Mouse (Mus musculus): ENCODE results near the gene Hectd4. TPM values are rescaled to one million over a fixed set of nuclear protein-coding genes. Genes with fewer than 3 reads are reported as not detected.

The Hectd4 gene
- total and polyA plus RNA-seq, 3 experiments: 9.8 to 23.1 (median 22.6) TPM

- Histone ChIP-seq H3K9ac (ENCODE audit: low read depth, low read length) (no peak overlapping the region), H3K4me3 (no peak overlapping the region), H3K27me3 (ENCODE audit: control insufficient read depth, insufficient read depth, low read length) (no peaks in the 10 kb centered on the region), H3K27ac (no peak overlapping the region), H3K36me3 (ENCODE audit: control insufficient read depth, insufficient read depth, low read length) (no peaks in the 10 kb centered on the region), H3K79me2 (replicated peaks; ENCODE audit: control insufficient read depth, insufficient read depth, low read length) (no peaks in the 10 kb centered on the region), H3K4me1 (ENCODE audit: control insufficient read depth, insufficient read depth, low read length) (no peaks in the 10 kb centered on the region)
- DNase-seq: no peak
- no peak for TF ChIP-seq EP300 (IDR thresholded peaks at IDR 0.05; ENCODE audit: insufficient read depth, low read depth, low read length)
- no peak for TF ChIP-seq POLR2A (IDR thresholded peaks at IDR 0.05; ENCODE audit: insufficient read depth, low read depth, low read length)
- no peak for TF ChIP-seq CTCF (IDR thresholded peaks at IDR 0.05)
- intact Hi-C loops (cut with DNase I): no loop called here
- 93% methylated on average over 8 of the region's 8 CpGs for WGBS
Measured at GRCm38 (mm10) chr5:121262415-121262814, 42.4 kb downstream of the Hectd4 start.

- H3K27me3 ChIP-seq (ENCODE audit: control insufficient read depth, insufficient read depth, low read length): no peaks in the 10 kb centered on the region
- H3K27ac ChIP-seq: no peak overlapping the region
- DNase-seq: no peak
- 71% methylated on average over 2 of the region's 2 CpGs for WGBS
- H3K36me3 ChIP-seq (ENCODE audit: control insufficient read depth, insufficient read depth, low read length): no peaks in the 10 kb centered on the region
- H3K4me1 ChIP-seq (ENCODE audit: control insufficient read depth, insufficient read depth, low read length): no peaks in the 10 kb centered on the region
- intact Hi-C loops (cut with DNase I): no loop called here
- H3K79me2 ChIP-seq (replicated peaks; ENCODE audit: control insufficient read depth, insufficient read depth, low read length): no peaks in the 10 kb centered on the region
- no peak overlapping the region for H3K9ac ChIP-seq (ENCODE audit: low read depth, low read length)
- no peak for TF ChIP-seq CTCF (IDR thresholded peaks at IDR 0.05)
- TF ChIP-seq POLR2A (IDR thresholded peaks at IDR 0.05; ENCODE audit: insufficient read depth, low read depth, low read length): no peak
- no peak for TF ChIP-seq EP300 (IDR thresholded peaks at IDR 0.05; ENCODE audit: insufficient read depth, low read depth, low read length)
- H3K4me3 ChIP-seq: no peak overlapping the region
Measured at GRCm38 (mm10) chr5:121264593-121264992, 44.6 kb downstream of the Hectd4 start.

GRCm38 (mm10) chr5:121266741-121267382, 46.8 kb downstream of the Hectd4 start:
- Histone ChIP-seq H3K79me2 (replicated peaks; ENCODE audit: control insufficient read depth, insufficient read depth, low read length) (no peaks in the 10 kb centered on the region), H3K4me1 (ENCODE audit: control insufficient read depth, insufficient read depth, low read length) (no peaks in the 10 kb centered on the region), H3K9ac (ENCODE audit: low read depth, low read length) (no peak overlapping the region), H3K27me3 (ENCODE audit: control insufficient read depth, insufficient read depth, low read length) (no peaks in the 10 kb centered on the region), H3K27ac (no peak overlapping the region), H3K4me3 (no peak overlapping the region), H3K36me3 (ENCODE audit: control insufficient read depth, insufficient read depth, low read length) (no peaks in the 10 kb centered on the region)
- TF ChIP-seq CTCF (IDR thresholded peaks at IDR 0.05) (peak; percentile 81), EP300 (IDR thresholded peaks at IDR 0.05; ENCODE audit: insufficient read depth, low read depth, low read length) (0 out of 2 replicates have a peak, but pooled peaks have one; percentile 46), POLR2A (IDR thresholded peaks at IDR 0.05; ENCODE audit: insufficient read depth, low read depth, low read length) (no peak)
- DNase-seq: peak in 1 of 2 experiments; percentile 52
- WGBS: 72% methylated on average over 7 of the region's 7 CpGs
- intact Hi-C loops (cut with DNase I): loop anchor here (1.0 kb wide), 1 partner anchor 52 kb away; no protein-coding TSS in a partner anchor

- intact Hi-C loops (cut with DNase I): no loop called here
- TF ChIP-seq EP300 (IDR thresholded peaks at IDR 0.05; ENCODE audit: insufficient read depth, low read depth, low read length): no peak
- TF ChIP-seq POLR2A (IDR thresholded peaks at IDR 0.05; ENCODE audit: insufficient read depth, low read depth, low read length): no peak
- TF ChIP-seq CTCF (IDR thresholded peaks at IDR 0.05): no peak
- WGBS: 89% methylated on average over 7 of the region's 7 CpGs
Measured at GRCm38 (mm10) chr5:121271046-121271445, 51.0 kb downstream of the Hectd4 start.

GRCm38 (mm10) chr5:121276808-121277207, 56.8 kb downstream of the Hectd4 start:
- no peak overlapping the region for H3K4me3 ChIP-seq
- TF ChIP-seq EP300 (IDR thresholded peaks at IDR 0.05; ENCODE audit: insufficient read depth, low read depth, low read length): no peak
- TF ChIP-seq POLR2A (IDR thresholded peaks at IDR 0.05; ENCODE audit: insufficient read depth, low read depth, low read length): no peak
- no peak for TF ChIP-seq CTCF (IDR thresholded peaks at IDR 0.05)
- DNase-seq: no peak
- no peaks in the 10 kb centered on the region for H3K36me3 ChIP-seq (ENCODE audit: control insufficient read depth, insufficient read depth, low read length)
- no peaks in the 10 kb centered on the region for H3K79me2 ChIP-seq (replicated peaks; ENCODE audit: control insufficient read depth, insufficient read depth, low read length)
- H3K9ac ChIP-seq (ENCODE audit: low read depth, low read length): no peak overlapping the region
- H3K27ac ChIP-seq: no peak overlapping the region
- intact Hi-C loops (cut with DNase I): no loop called here
- no peaks in the 10 kb centered on the region for H3K27me3 ChIP-seq (ENCODE audit: control insufficient read depth, insufficient read depth, low read length)
- no peaks in the 10 kb centered on the region for H3K4me1 ChIP-seq (ENCODE audit: control insufficient read depth, insufficient read depth, low read length)
- 63% methylated on average over 1 of the region's 1 CpGs for WGBS

More at GRCm38 (mm10) chr5:121271046-121271445, 51.0 kb downstream of the Hectd4 start:
- Histone ChIP-seq H3K4me1 (ENCODE audit: control insufficient read depth, insufficient read depth, low read length) (no peaks in the 10 kb centered on the region), H3K4me3 (no peak overlapping the region), H3K27me3 (ENCODE audit: control insufficient read depth, insufficient read depth, low read length) (no peaks in the 10 kb centered on the region), H3K36me3 (ENCODE audit: control insufficient read depth, insufficient read depth, low read length) (no peaks in the 10 kb centered on the region), H3K27ac (no peak overlapping the region), H3K9ac (ENCODE audit: low read depth, low read length) (no peak overlapping the region), H3K79me2 (replicated peaks; ENCODE audit: control insufficient read depth, insufficient read depth, low read length) (no peaks in the 10 kb centered on the region)
- DNase-seq: no peak

- no peak overlapping the region for H3K9ac ChIP-seq (ENCODE audit: low read depth, low read length)
- no peaks in the 10 kb centered on the region for H3K79me2 ChIP-seq (replicated peaks; ENCODE audit: control insufficient read depth, insufficient read depth, low read length)
- no peaks in the 10 kb centered on the region for H3K36me3 ChIP-seq (ENCODE audit: control insufficient read depth, insufficient read depth, low read length)
- no peak overlapping the region for H3K27ac ChIP-seq
- 86% methylated on average over 4 of the region's 4 CpGs for WGBS
- no peak for DNase-seq
- H3K4me1 ChIP-seq (ENCODE audit: control insufficient read depth, insufficient read depth, low read length): no peaks in the 10 kb centered on the region
- no peaks in the 10 kb centered on the region for H3K27me3 ChIP-seq (ENCODE audit: control insufficient read depth, insufficient read depth, low read length)
- TF ChIP-seq CTCF (IDR thresholded peaks at IDR 0.05): no peak
- no peak for TF ChIP-seq EP300 (IDR thresholded peaks at IDR 0.05; ENCODE audit: insufficient read depth, low read depth, low read length)
- no peak for TF ChIP-seq POLR2A (IDR thresholded peaks at IDR 0.05; ENCODE audit: insufficient read depth, low read depth, low read length)
- H3K4me3 ChIP-seq: no peak overlapping the region
- intact Hi-C loops (cut with DNase I): no loop called here
Measured at GRCm38 (mm10) chr5:121280456-121280855, 60.4 kb downstream of the Hectd4 start.

Data from heart, adult 2 months (tissue).